Mouse (Mus musculus) lung, postnatal 0 days (tissue): ENCODE measurements at regions not wholly inside any gene's neighbourhood (a gene's known extent, or its start where the extent isn't known, plus 50 kb on each side); places are given as distances from the start of the nearest gene placed in this dataset.
A peak's percentile ranks its signal among the peaks of the same experiment; 100 is the strongest.

Source experiments
- CTCF ChIP-seq: IDR thresholded peaks from 2 replicates; pipeline ENCODE4 v1.5.1; 2016; ENCODE audit warnings: antibody characterized with exemption, mild to moderate bottlenecking
- EP300 ChIP-seq: IDR thresholded peaks from 2 replicates; pipeline ENCODE4 v1.6.1; 2016; ENCODE audit warnings: antibody characterized with exemption, mild to moderate bottlenecking, control low read depth

- TF ChIP-seq EP300: peak; percentile 66
- TF ChIP-seq CTCF: no peak
Observed at GRCm38 (mm10) chr14:25378717-25379224, 80.2 kb upstream of the Zmiz1 start.
